Mouse (Mus musculus) MEL (cell line): Measurements from ENCODE around the gene Klk10. TPM values are rescaled to one million over a fixed set of nuclear protein-coding genes. Genes with fewer than 3 reads are reported as not detected.

Experiments used
- DNase-seq: peaks from one replicate; pipeline ENCODE4 v3.0.0; 2011; ENCODE audit warnings: low read depth, low spot score
- H3K27ac ChIP-seq: 2 replicates; pipeline ENCODE4 v1.5.1; 2012; ENCODE audit warnings: low read depth, mild to moderate bottlenecking, control low read depth, low read length, moderate library complexity; ENCODE audit not compliant: control insufficient read depth
- H3K27me3 ChIP-seq, 2 experiments: fragments of 150-350 bp in 1 of 2; sonication (generic) in 1 of 2; 2 replicates each; pipeline ENCODE4 v1.6.1; 2012; ENCODE audit warnings: low read length in 2 of 2, mild to moderate bottlenecking in 2 of 2, improper control_type of control experiment in 1 of 2, moderate library complexity in 1 of 2; ENCODE audit not compliant: insufficient read depth in 2 of 2, control insufficient read depth in 1 of 2
- H3K36me3 ChIP-seq, 2 experiments: 2 replicates each; pipeline ENCODE4 v1.6.1; 2012 to 2014; ENCODE audit warnings: low read length in 2 of 2, improper control_type of control experiment in 1 of 2, inconsistent platforms in 1 of 2, mild to moderate bottlenecking in 1 of 2; ENCODE audit not compliant: insufficient read depth in 2 of 2, control insufficient read depth in 1 of 2
- H3K4me1 ChIP-seq, 2 experiments: fragments of 150-350 bp in 1 of 2; sonication (generic) in 1 of 2; 2 replicates each; pipeline ENCODE4 v1.6.1; 2012; ENCODE audit warnings: low read length in 2 of 2, improper control_type of control experiment in 1 of 2, mild to moderate bottlenecking in 1 of 2; ENCODE audit not compliant: insufficient read depth in 2 of 2, control insufficient read depth in 1 of 2
- H3K4me3 ChIP-seq, 2 experiments: fragments of 150-350 bp in 1 of 2; sonication (generic) in 1 of 2; 2 replicates each; pipeline ENCODE4 v1.5.1; 2012; ENCODE audit warnings: low read depth in 2 of 2, low read length in 2 of 2, mild to moderate bottlenecking in 2 of 2, moderate library complexity in 2 of 2, control low read depth in 1 of 2, improper control_type of control experiment in 1 of 2; ENCODE audit not compliant: control insufficient read depth in 1 of 2, insufficient read depth in 1 of 2
- H3K79me2 ChIP-seq: 2 replicates; pipeline ENCODE4 v1.6.1; 2012; ENCODE audit warnings: mild to moderate bottlenecking, low read length, moderate library complexity; ENCODE audit not compliant: control insufficient read depth, poor library complexity, insufficient read depth
- H3K9ac ChIP-seq: 2 replicates; pipeline ENCODE4 v1.6.1; 2012; ENCODE audit warnings: low read depth, mild to moderate bottlenecking, control low read depth, low read length, moderate library complexity; ENCODE audit not compliant: control insufficient read depth, poor library complexity, severe bottlenecking
- H3K9me3 ChIP-seq: fragments of 150-350 bp; sonication (generic); replicated peaks from 2 replicates; pipeline ENCODE4 v1.6.1; 2012; ENCODE audit warnings: mild to moderate bottlenecking, low read length, improper control_type of control experiment, moderate library complexity; ENCODE audit not compliant: insufficient read depth
- BHLHE40 ChIP-seq: IDR thresholded peaks from 2 replicates; pipeline ENCODE4 v1.6.1; 2012; ENCODE audit warnings: low read depth, mild to moderate bottlenecking, inconsistent platforms, low read length, improper control_type of control experiment, borderline replicate concordance
- CHD1 ChIP-seq: IDR thresholded peaks from 2 replicates; pipeline ENCODE4 v1.6.1; 2012; ENCODE audit warnings: low read depth, mild to moderate bottlenecking, inconsistent platforms, low read length, improper control_type of control experiment
- CTCF ChIP-seq, 3 experiments: IDR thresholded peaks in 2 of 3; conservative IDR thresholded peaks in 1 of 3; 2 replicates each; pipeline ENCODE4 v1.5.1; 2011 to 2012; ENCODE audit warnings: low read length in 3 of 3, low read depth in 2 of 3, mild to moderate bottlenecking in 2 of 3, improper control_type of control experiment in 1 of 3, inconsistent platforms in 1 of 3, mixed read lengths in 1 of 3, moderate library complexity in 1 of 3; ENCODE audit not compliant: control insufficient read depth in 1 of 3, insufficient read depth in 1 of 3, poor library complexity in 1 of 3, severe bottlenecking in 1 of 3
- GABPA ChIP-seq: IDR thresholded peaks from 2 replicates; pipeline ENCODE4 v1.6.1; 2012; ENCODE audit warnings: low read depth, mild to moderate bottlenecking, inconsistent platforms, low read length, improper control_type of control experiment, moderate library complexity
- HCFC1 ChIP-seq: IDR thresholded peaks from 2 replicates; pipeline ENCODE4 v1.6.1; 2012; ENCODE audit warnings: low read depth, mild to moderate bottlenecking, inconsistent platforms, low read length, improper control_type of control experiment, moderate library complexity
- JUND ChIP-seq: IDR thresholded peaks from 2 replicates; pipeline ENCODE4 v1.6.1; 2011; ENCODE audit warnings: low read depth, mild to moderate bottlenecking, improper control_type of control experiment, low read length
- MAFK ChIP-seq: IDR thresholded peaks from 2 replicates; pipeline ENCODE4 v1.6.1; 2011; ENCODE audit warnings: low read depth, mild to moderate bottlenecking, low read length, improper control_type of control experiment, borderline replicate concordance
- MEF2A ChIP-seq: IDR thresholded peaks from 2 replicates; pipeline ENCODE4 v1.6.1; 2014; ENCODE audit warnings: low read depth, mild to moderate bottlenecking, inconsistent platforms, low read length, improper control_type of control experiment; ENCODE audit not compliant: poor library complexity, insufficient replicate concordance, severe bottlenecking; ENCODE audit errors: extremely low read depth
- MYB ChIP-seq: IDR thresholded peaks from 2 replicates; pipeline ENCODE4 v1.6.1; 2011; ENCODE audit warnings: mild to moderate bottlenecking, low read depth, low read length, improper control_type of control experiment
- NRF1 ChIP-seq: IDR thresholded peaks from 2 replicates; pipeline ENCODE4 v1.6.1; 2014; ENCODE audit warnings: low read depth, mild to moderate bottlenecking, inconsistent platforms, low read length, improper control_type of control experiment, moderate library complexity; ENCODE audit not compliant: poor library complexity, insufficient read depth, severe bottlenecking
- POLR2AphosphoS2 ChIP-seq: IDR thresholded peaks from 2 replicates; pipeline ENCODE4 v1.6.1; 2011; ENCODE audit warnings: low read length, improper control_type of control experiment
- RAD21 ChIP-seq: IDR thresholded peaks from 2 replicates; pipeline ENCODE4 v1.6.1; 2011; ENCODE audit warnings: mild to moderate bottlenecking, low read depth, low read length, improper control_type of control experiment
- RCOR1 ChIP-seq: IDR thresholded peaks from 2 replicates; pipeline ENCODE4 v1.6.1; 2012; ENCODE audit warnings: low read depth, mild to moderate bottlenecking, inconsistent platforms, low read length, improper control_type of control experiment
- TBP ChIP-seq: IDR thresholded peaks from 2 replicates; pipeline ENCODE4 v1.8.0; 2011; ENCODE audit warnings: low read depth, low read length, improper control_type of control experiment
- USF1 ChIP-seq: IDR thresholded peaks from 2 replicates; pipeline ENCODE4 v1.6.1; 2014; ENCODE audit warnings: low read depth, mild to moderate bottlenecking, inconsistent platforms, low read length, improper control_type of control experiment, moderate library complexity
- ZKSCAN1 ChIP-seq: IDR thresholded peaks from 2 replicates; pipeline ENCODE4 v1.6.1; 2012; ENCODE audit warnings: low read depth, mild to moderate bottlenecking, inconsistent platforms, low read length, improper control_type of control experiment, moderate library complexity
- ZNF384 ChIP-seq: IDR thresholded peaks from 2 replicates; pipeline ENCODE4 v1.6.1; 2012; ENCODE audit warnings: low read depth, mild to moderate bottlenecking, inconsistent platforms, low read length, improper control_type of control experiment
- polyA plus RNA-seq, 2 experiments: library from polyadenylated mRNA; stranded (reverse) in 1 of 2; unstranded in 1 of 2; fragments of >175 nt in 1 of 2; fragments of >200 nt in 1 of 2; gene quantifications; 2 replicates each; pipeline versions ENCODE4 v1.2.1 to v1.2.4; 2012; ENCODE audit warnings: low replicate concordance in 2 of 2, low read depth in 1 of 2; ENCODE audit not compliant: insufficient read length in 2 of 2, insufficient read depth in 1 of 2, missing spikeins in 1 of 2
- total RNA-seq: library from RNA; depleted of rRNA; stranded (reverse); fragments of 300-350 nt; gene quantifications from 2 replicates; pipeline ENCODE4 v1.2.3, GENCODE M21; 2012

Gene Klk10
- total and polyA plus RNA-seq, 3 experiments = not detected

DNA sequence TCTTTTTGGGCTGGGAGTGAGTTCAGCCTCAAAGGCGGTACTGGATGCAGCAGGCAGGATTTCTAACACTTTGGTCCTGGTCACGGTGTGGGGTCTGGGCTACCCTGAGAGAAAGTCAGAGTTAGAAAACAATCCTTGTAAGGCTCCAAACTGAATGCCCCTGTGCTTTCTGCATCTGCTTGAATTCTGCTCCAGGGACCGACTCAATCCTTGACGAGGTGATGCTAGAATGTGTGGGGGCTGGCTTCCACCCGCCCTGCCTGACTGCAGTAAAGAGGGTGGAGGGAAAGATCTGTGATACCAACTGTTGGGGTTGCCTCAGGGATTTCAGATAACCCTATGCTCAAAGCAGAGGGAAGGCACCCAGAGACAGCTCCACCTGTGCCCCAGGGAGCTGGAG, 30.2 kb downstream of the Klk10 start, which contains the start of gene Klk7:
Klk7 (plus strand) TSS at position 301 of the 400 bp plus-strand sequence.
- Histone ChIP-seq H3K27me3 (no peaks in the 10 kb centered on the region), H3K4me1 (no peaks in the 10 kb centered on the region), H3K79me2 (no peaks in the 10 kb centered on the region), H3K9me3 (no peaks in the 10 kb centered on the region), H3K4me3 (no peak within 1 kb of the TSS), H3K9ac (no peak within 1 kb of the TSS), H3K36me3 (no peaks in the 10 kb centered on the region), H3K27ac (no peak within 1 kb of the TSS)
- TF ChIP-seq RCOR1 = no peak
- no peak for TF ChIP-seq MYB
- TF ChIP-seq MAFK = no peak
- DNase-seq = no peak

DNA sequence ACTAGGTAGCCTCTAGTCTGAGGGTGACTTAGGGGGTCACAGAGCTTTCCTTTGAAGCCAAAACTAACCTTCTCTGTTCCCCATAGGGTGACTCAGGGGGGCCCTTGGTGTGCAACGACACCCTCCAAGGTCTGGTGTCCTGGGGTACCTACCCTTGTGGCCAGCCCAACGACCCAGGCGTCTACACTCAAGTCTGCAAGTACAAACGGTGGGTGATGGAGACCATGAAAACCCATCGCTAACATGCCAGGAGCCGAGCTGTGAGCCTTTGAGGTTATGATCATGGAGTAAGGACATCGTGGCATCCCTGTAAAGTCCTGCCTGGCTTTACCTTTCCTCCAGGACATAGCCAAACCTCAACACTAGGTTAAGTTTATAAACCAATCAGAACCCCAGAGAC, 34.4 kb downstream of the Klk10 start:
- Histone ChIP-seq H3K36me3 (no peaks in the 10 kb centered on the region), H3K27me3 (no peaks in the 10 kb centered on the region), H3K9ac (no peak overlapping the region)

DNA sequence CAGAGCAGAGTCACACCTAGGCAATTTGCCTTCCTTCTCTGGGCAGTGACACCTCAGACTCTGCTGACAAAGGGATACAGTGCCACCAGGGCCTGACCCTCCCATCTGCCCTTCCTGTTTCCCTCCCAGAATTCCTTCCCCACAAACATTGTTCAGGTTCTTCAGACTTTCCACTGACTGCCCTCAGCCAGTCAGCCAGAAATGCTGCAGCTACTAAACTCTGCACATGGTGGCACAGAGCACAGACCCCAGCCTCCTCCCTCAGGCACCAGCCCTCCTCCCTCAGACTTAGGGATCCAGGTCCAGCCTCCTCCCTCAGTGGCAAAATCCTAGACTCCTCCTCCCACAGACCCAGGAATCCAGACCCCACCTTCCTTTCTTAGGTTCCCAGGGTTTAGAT, 35.9 kb downstream of the Klk10 start:
- H3K9ac ChIP-seq = no peak overlapping the region
- H3K79me2 ChIP-seq = no peaks in the 10 kb centered on the region
- no peaks in the 10 kb centered on the region for H3K36me3 ChIP-seq
- no peaks in the 10 kb centered on the region for H3K27me3 ChIP-seq
- H3K27ac ChIP-seq = no peak overlapping the region
- DNase-seq = no peak
- H3K4me3 ChIP-seq = no peak overlapping the region
- H3K4me1 ChIP-seq = no peaks in the 10 kb centered on the region
- no peaks in the 10 kb centered on the region for H3K9me3 ChIP-seq
- TF ChIP-seq MAFK = no peak
- no peak for TF ChIP-seq HCFC1
- no peak for TF ChIP-seq POLR2AphosphoS2
- TF ChIP-seq CTCF (IDR thresholded peaks at IDR 0.05 in 2 of 3, conservative IDR thresholded peaks at IDR 0.05 in 1 of 3; ENCODE audit: control insufficient read depth in 1 of 3, insufficient read depth in 1 of 3, low read depth in 2 of 3, low read length in 3 of 3, poor library complexity in 1 of 3, severe bottlenecking in 1 of 3) = no peak
- TF ChIP-seq GABPA = no peak
- no peak for TF ChIP-seq NRF1
- no peak for TF ChIP-seq ZKSCAN1
- no peak for TF ChIP-seq BHLHE40
- TF ChIP-seq JUND = no peak

More for the DNA sequence above, 34.4 kb downstream of the Klk10 start:
- TF ChIP-seq CHD1 (no peak), ZNF384 (no peak), MEF2A (no peak), RAD21 (no peak), POLR2AphosphoS2 (no peak), TBP (no peak), USF1 (no peak)
- TF ChIP-seq, all 39 proteins: peak for 0
- no peak overlapping the region for H3K27ac ChIP-seq
- H3K9me3 ChIP-seq = no peaks in the 10 kb centered on the region
- DNase-seq = no peak
- H3K4me1 ChIP-seq = no peaks in the 10 kb centered on the region
- H3K4me3 ChIP-seq = no peak overlapping the region
- H3K79me2 ChIP-seq = no peaks in the 10 kb centered on the region
